Mouse (Mus musculus): Measurements from ENCODE around the gene Ptch2. TPM values are rescaled to one million over a fixed set of nuclear protein-coding genes. Genes with fewer than 3 reads are reported as not detected.

Ptch2 gene
- total and polyA plus RNA-seq, 3 experiments = 0.38 TPM; not detected in 2

DNA sequence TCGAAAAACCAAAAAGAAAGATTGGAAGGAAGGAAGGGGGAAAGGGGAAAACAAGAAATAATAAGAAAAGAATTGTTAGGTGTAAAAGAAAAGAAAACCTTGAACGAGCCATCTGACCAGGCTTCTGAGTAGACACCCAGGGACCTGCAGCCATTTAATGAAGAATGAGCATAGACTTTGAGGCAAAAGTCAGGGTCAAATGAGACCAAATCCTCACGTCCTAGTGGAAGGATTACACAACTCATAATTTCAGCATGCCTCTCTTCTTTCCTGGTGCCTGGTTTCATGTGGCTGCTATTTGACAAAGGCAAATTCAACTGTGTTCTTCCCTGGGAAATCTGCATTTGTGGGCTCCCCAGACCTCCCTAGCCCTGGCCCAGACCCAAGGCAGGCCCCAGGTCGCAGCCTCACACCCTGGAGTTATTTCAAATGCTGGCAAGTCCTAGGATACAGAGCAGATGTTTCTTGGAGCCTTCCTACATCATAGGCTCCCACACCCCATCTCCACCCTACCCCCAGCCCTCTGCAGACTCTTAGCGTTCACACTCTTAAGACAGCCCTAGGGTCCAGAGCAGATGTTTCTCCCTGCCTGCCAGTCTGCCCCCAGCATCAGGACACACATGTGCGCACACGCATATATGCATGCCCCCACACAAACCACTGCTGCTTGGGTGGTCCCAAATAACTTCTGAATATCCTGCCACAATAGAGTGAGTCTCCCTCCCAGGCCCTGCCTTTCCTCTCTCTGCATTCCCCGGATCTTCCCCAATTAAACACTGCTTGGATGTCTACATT is 2.3 kb downstream of the Ptch2 start:
- Histone ChIP-seq H3K27me3 (ENCODE audit: insufficient read depth, low read length) (peaks cover 58% of the 10 kb centered on the region), H3K4me1 (ENCODE audit: insufficient read depth, low read depth, low read length) (peaks cover 14% of the 10 kb centered on the region), H3K4me3 (ENCODE audit: low read depth, low read length) (no peak overlapping the region), H3K9me3 (replicated peaks) (no peaks in the 10 kb centered on the region), H3K36me3 (replicated peaks) (no peaks in the 10 kb centered on the region)
- DNase-seq (ENCODE audit: low spot score) (no peak), ATAC-seq (ENCODE audit: extremely low read depth, insufficient number of reproducible peaks, low FRiP score, poor library complexity, severe bottlenecking) (no peak)
- TF ChIP-seq TAL1 (conservative IDR thresholded peaks at IDR 0.05; ENCODE audit: low read depth, low read length) (no peak), GATA1 (IDR thresholded peaks at IDR 0.05; ENCODE audit: borderline replicate concordance, low read length) (no peak), GATA2 (IDR thresholded peaks at IDR 0.05; ENCODE audit: borderline replicate concordance, low read depth, low read length) (no peak), CTCF (IDR thresholded peaks at IDR 0.05; ENCODE audit: low read depth, low read length) (no peak), POLR2AphosphoS5 (IDR thresholded peaks at IDR 0.05; ENCODE audit: insufficient replicate concordance, low read depth, low read length) (no peak)

- TF ChIP-seq CTCF (IDR thresholded peaks at IDR 0.05; ENCODE audit: low read depth, low read length) (no peak), TAL1 (conservative IDR thresholded peaks at IDR 0.05; ENCODE audit: low read depth, low read length) (no peak), GATA1 (IDR thresholded peaks at IDR 0.05; ENCODE audit: borderline replicate concordance, low read length) (no peak), GATA2 (IDR thresholded peaks at IDR 0.05; ENCODE audit: borderline replicate concordance, low read depth, low read length) (no peak), POLR2AphosphoS5 (IDR thresholded peaks at IDR 0.05; ENCODE audit: insufficient replicate concordance, low read depth, low read length) (no peak)
- DNase-seq (ENCODE audit: low spot score) (no peak), ATAC-seq (ENCODE audit: extremely low read depth, insufficient number of reproducible peaks, low FRiP score, poor library complexity, severe bottlenecking) (no peak)
- H3K9me3 ChIP-seq (replicated peaks) = no peaks in the 10 kb centered on the region
- no peaks in the 10 kb centered on the region for H3K36me3 ChIP-seq (replicated peaks)
- peaks cover 63% of the 10 kb centered on the region for H3K27me3 ChIP-seq (ENCODE audit: insufficient read depth, low read length)
- no peak overlapping the region for H3K4me3 ChIP-seq (ENCODE audit: low read depth, low read length)
- peaks cover 14% of the 10 kb centered on the region for H3K4me1 ChIP-seq (ENCODE audit: insufficient read depth, low read depth, low read length)
Observed at GRCm38 (mm10) chr4:117098764-117099036, 2.8 kb downstream of the Ptch2 start.

- TF ChIP-seq GATA2 (IDR thresholded peaks at IDR 0.05; ENCODE audit: borderline replicate concordance, low read depth, low read length) = no peak
- TF ChIP-seq CTCF (IDR thresholded peaks at IDR 0.05; ENCODE audit: low read depth, low read length) = no peak
- no peak for TF ChIP-seq POLR2AphosphoS5 (IDR thresholded peaks at IDR 0.05; ENCODE audit: insufficient replicate concordance, low read depth, low read length)
- no peak for TF ChIP-seq GATA1 (IDR thresholded peaks at IDR 0.05; ENCODE audit: borderline replicate concordance, low read length)
- no peak for TF ChIP-seq TAL1 (conservative IDR thresholded peaks at IDR 0.05; ENCODE audit: low read depth, low read length)
- no peaks in the 10 kb centered on the region for H3K9me3 ChIP-seq (replicated peaks)
- H3K4me1 ChIP-seq (ENCODE audit: insufficient read depth, low read depth, low read length) = peaks cover 14% of the 10 kb centered on the region
- DNase-seq (ENCODE audit: low spot score) (no peak), ATAC-seq (ENCODE audit: extremely low read depth, insufficient number of reproducible peaks, low FRiP score, poor library complexity, severe bottlenecking) (no peak)
- H3K4me3 ChIP-seq (ENCODE audit: low read depth, low read length) = no peak overlapping the region
- H3K27me3 ChIP-seq (ENCODE audit: insufficient read depth, low read length) = peaks cover 72% of the 10 kb centered on the region
- no peaks in the 10 kb centered on the region for H3K36me3 ChIP-seq (replicated peaks)
Observed at GRCm38 (mm10) chr4:117100036-117100435, 4.2 kb downstream of the Ptch2 start.

- H3K36me3 ChIP-seq (replicated peaks) = no peaks in the 10 kb centered on the region
- H3K4me3 ChIP-seq (ENCODE audit: low read depth, low read length) = no peak overlapping the region
- H3K9me3 ChIP-seq (replicated peaks) = no peaks in the 10 kb centered on the region
- ATAC-seq (ENCODE audit: extremely low read depth, insufficient number of reproducible peaks, low FRiP score, poor library complexity, severe bottlenecking) = no peak
- H3K4me1 ChIP-seq (ENCODE audit: insufficient read depth, low read depth, low read length) = peaks cover 9% of the 10 kb centered on the region
- no peak for DNase-seq (ENCODE audit: low spot score)
- TF ChIP-seq GATA2 (IDR thresholded peaks at IDR 0.05; ENCODE audit: borderline replicate concordance, low read depth, low read length) = no peak
- no peak for TF ChIP-seq POLR2AphosphoS5 (IDR thresholded peaks at IDR 0.05; ENCODE audit: insufficient replicate concordance, low read depth, low read length)
- TF ChIP-seq GATA1 (IDR thresholded peaks at IDR 0.05; ENCODE audit: borderline replicate concordance, low read length) = no peak
- no peak for TF ChIP-seq TAL1 (conservative IDR thresholded peaks at IDR 0.05; ENCODE audit: low read depth, low read length)
- TF ChIP-seq CTCF (IDR thresholded peaks at IDR 0.05; ENCODE audit: low read depth, low read length) = no peak
- H3K27me3 ChIP-seq (ENCODE audit: insufficient read depth, low read length) = peaks cover 71% of the 10 kb centered on the region
Observed at GRCm38 (mm10) chr4:117101218-117101617, 5.3 kb downstream of the Ptch2 start.

DNA sequence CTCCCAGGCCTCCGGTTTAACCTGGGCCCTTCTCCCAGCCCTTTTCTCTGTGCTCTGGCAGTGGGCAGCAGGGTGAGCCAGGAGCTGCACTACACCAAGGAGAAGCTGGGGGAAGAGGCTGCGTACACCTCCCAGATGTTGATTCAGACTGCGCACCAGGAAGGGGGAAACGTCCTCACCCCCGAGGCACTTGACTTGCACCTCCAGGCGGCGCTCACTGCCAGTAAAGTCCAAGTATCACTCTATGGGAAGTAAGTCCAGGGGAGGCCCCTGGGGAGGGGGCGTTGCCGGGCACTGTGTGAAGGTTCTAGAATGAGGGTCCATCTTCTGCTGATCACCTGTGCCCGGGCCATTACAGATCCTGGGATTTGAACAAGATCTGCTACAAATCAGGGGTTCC is 8.8 kb downstream of the Ptch2 start:
- H3K4me3 ChIP-seq (ENCODE audit: low read depth, low read length) = no peak overlapping the region
- no peak for DNase-seq (ENCODE audit: low spot score)
- H3K36me3 ChIP-seq (replicated peaks) = no peaks in the 10 kb centered on the region
- peaks cover 75% of the 10 kb centered on the region for H3K27me3 ChIP-seq (ENCODE audit: insufficient read depth, low read length)
- peaks cover 11% of the 10 kb centered on the region for H3K4me1 ChIP-seq (ENCODE audit: insufficient read depth, low read depth, low read length)
- ATAC-seq (ENCODE audit: extremely low read depth, insufficient number of reproducible peaks, low FRiP score, poor library complexity, severe bottlenecking) = no peak
- TF ChIP-seq GATA1 (IDR thresholded peaks at IDR 0.05; ENCODE audit: borderline replicate concordance, low read length) (no peak), POLR2AphosphoS5 (IDR thresholded peaks at IDR 0.05; ENCODE audit: insufficient replicate concordance, low read depth, low read length) (no peak), CTCF (IDR thresholded peaks at IDR 0.05; ENCODE audit: low read depth, low read length) (no peak), GATA2 (IDR thresholded peaks at IDR 0.05; ENCODE audit: borderline replicate concordance, low read depth, low read length) (no peak), TAL1 (conservative IDR thresholded peaks at IDR 0.05; ENCODE audit: low read depth, low read length) (no peak)
- H3K9me3 ChIP-seq (replicated peaks) = no peaks in the 10 kb centered on the region

DNA sequence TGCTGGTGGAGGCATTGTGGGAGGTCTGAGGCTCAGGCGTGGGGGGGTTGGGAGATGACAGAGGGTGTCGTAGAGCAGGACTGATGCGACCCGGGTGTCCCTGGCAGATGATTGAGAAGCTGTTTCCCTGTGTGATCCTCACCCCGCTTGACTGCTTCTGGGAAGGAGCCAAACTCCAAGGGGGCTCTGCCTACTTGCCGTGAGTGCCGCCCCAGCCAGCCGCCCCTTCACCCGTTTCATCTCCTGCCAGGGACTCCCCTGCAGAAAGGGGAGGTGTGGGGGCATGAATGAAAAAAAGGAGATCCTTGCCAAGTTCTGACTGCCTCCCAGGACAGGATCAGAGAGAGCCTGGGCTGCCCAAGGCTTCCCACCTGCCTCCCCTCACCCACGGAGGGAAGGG is 9.3 kb downstream of the Ptch2 start:
- ATAC-seq (ENCODE audit: extremely low read depth, insufficient number of reproducible peaks, low FRiP score, poor library complexity, severe bottlenecking) (no peak), DNase-seq (ENCODE audit: low spot score) (no peak)
- Histone ChIP-seq H3K36me3 (replicated peaks) (no peaks in the 10 kb centered on the region), H3K4me1 (ENCODE audit: insufficient read depth, low read depth, low read length) (peaks cover 11% of the 10 kb centered on the region), H3K4me3 (ENCODE audit: low read depth, low read length) (no peak overlapping the region), H3K27me3 (ENCODE audit: insufficient read depth, low read length) (peaks cover 76% of the 10 kb centered on the region), H3K9me3 (replicated peaks) (no peaks in the 10 kb centered on the region)
- no peak for TF ChIP-seq CTCF (IDR thresholded peaks at IDR 0.05; ENCODE audit: low read depth, low read length)
- TF ChIP-seq POLR2AphosphoS5 (IDR thresholded peaks at IDR 0.05; ENCODE audit: insufficient replicate concordance, low read depth, low read length) = no peak
- TF ChIP-seq GATA1 (IDR thresholded peaks at IDR 0.05; ENCODE audit: borderline replicate concordance, low read length) = no peak

Measured in G1E (cell line).